Mouse (Mus musculus) gastrocnemius, postnatal 4 days (tissue): ENCODE measurements around the gene Il22ra2. TPM values are rescaled to one million over a fixed set of nuclear protein-coding genes. Genes with fewer than 3 reads are reported as not detected.

Experiments used
- total RNA-seq, 2 experiments: library from RNA; stranded (reverse); gene quantifications; 2 replicates each; pipeline ENCODE4 v1.2.3; 2021

The Il22ra2 gene
- total RNA-seq, 2 experiments from 2014 or later: not detected

Other genes starting within 250 kb of the Il22ra2 start
- 10 to 100 TPM; 35.2 to 35.7 TPM for gene Ifngr1, start 30.0 kb upstream of the Il22ra2 start, total RNA-seq
- not detected for gene Il20ra, start 90.6 kb downstream of the Il22ra2 start, total RNA-seq
- under 1 TPM in 1 of 2 experiments, not detected in 1; 0.10 TPM for gene Slc35d3, start 229.5 kb downstream of the Il22ra2 start, total RNA-seq